Mouse (Mus musculus) ES-Bruce4 (cell line): ENCODE measurements around the gene H2afx. TPM values are rescaled to one million over a fixed set of nuclear protein-coding genes. Genes with fewer than 3 reads are reported as not detected.
A peak's percentile ranks its signal among the peaks of the same experiment; 100 is the strongest.

Source experiments
- H3K27ac ChIP-seq: 2 replicates; pipeline ENCODE4 v1.5.1; 2012; ENCODE audit warnings: low read length, inconsistent platforms; ENCODE audit not compliant: insufficient read depth
- H3K27me3 ChIP-seq: 2 replicates; pipeline ENCODE4 v1.6.1; 2012; ENCODE audit warnings: mild to moderate bottlenecking, low read length, inconsistent platforms; ENCODE audit not compliant: control insufficient read depth, poor library complexity, insufficient read depth, severe bottlenecking
- H3K36me3 ChIP-seq: 2 replicates; pipeline ENCODE4 v1.6.1; 2012; ENCODE audit warnings: inconsistent platforms, mild to moderate bottlenecking, low read length, moderate library complexity; ENCODE audit not compliant: control insufficient read depth, poor library complexity, insufficient read depth, severe bottlenecking
- H3K4me1 ChIP-seq: one replicate; pipeline ENCODE4 v1.8.1; 2011; ENCODE audit warnings: low read length; ENCODE audit not compliant: control insufficient read depth, insufficient read depth
- H3K4me3 ChIP-seq: 2 replicates; pipeline ENCODE4 v1.5.1; 2011; ENCODE audit warnings: low read depth, mild to moderate bottlenecking, low read length
- H3K9ac ChIP-seq: 2 replicates; pipeline ENCODE4 v1.6.1; 2012; ENCODE audit warnings: low read depth, mild to moderate bottlenecking, inconsistent platforms; ENCODE audit not compliant: poor library complexity, severe bottlenecking
- H3K9me3 ChIP-seq: replicated peaks from 2 replicates; pipeline ENCODE4 v1.6.1; 2012; ENCODE audit warnings: mild to moderate bottlenecking, low read length, inconsistent platforms; ENCODE audit not compliant: control insufficient read depth, poor library complexity, insufficient read depth, severe bottlenecking
- CTCF ChIP-seq: IDR thresholded peaks from one replicate; pipeline ENCODE4 v1.8.1; 2011; ENCODE audit warnings: low read depth, low read length
- EP300 ChIP-seq: IDR thresholded peaks from 2 replicates; pipeline ENCODE4 v1.6.1; 2011; ENCODE audit warnings: low read depth, low read length; ENCODE audit not compliant: insufficient read depth
- POLR2A ChIP-seq: IDR thresholded peaks from one replicate; pipeline ENCODE4 v1.8.1; 2011; ENCODE audit warnings: low read length; ENCODE audit not compliant: insufficient read depth
- polyA plus RNA-seq: library from polyadenylated mRNA; stranded (reverse); fragments of >200 nt; gene quantifications from 2 replicates; pipeline ENCODE4 v1.2.4, GENCODE M21; 2011; ENCODE audit warnings: low read depth; ENCODE audit not compliant: missing spikeins, insufficient read depth, insufficient read length

The H2afx gene
- polyA plus RNA-seq, 1 experiment = 173 TPM

- Histone ChIP-seq H3K36me3 (peaks cover 7% of the 10 kb centered on the region; the same call in 1 of the 2 replicates), H3K9ac (no peak overlapping the region), H3K4me3 (no peak overlapping the region), H3K27me3 (no peaks in the 10 kb centered on the region), H3K9me3 (no peaks in the 10 kb centered on the region), H3K4me1 (peaks cover 10% of the 10 kb centered on the region), H3K27ac (no peak overlapping the region)
- TF ChIP-seq EP300 (no peak), CTCF (no peak), POLR2A (no peak)
Measured at GRCm38 (mm10) chr9:44345570-44346433, 11.3 kb downstream of the H2afx start.

- H3K36me3 ChIP-seq = peaks cover 10% of the 10 kb centered on the region
Measured at GRCm38 (mm10) chr9:44347166-44347565, 12.7 kb downstream of the H2afx start.

GRCm38 (mm10) chr9:44347621-44348020, 13.1 kb downstream of the H2afx start:
- H3K4me3 ChIP-seq = no peak overlapping the region
- H3K4me1 ChIP-seq = peaks cover 10% of the 10 kb centered on the region
- H3K9me3 ChIP-seq = no peaks in the 10 kb centered on the region
- H3K9ac ChIP-seq = no peak overlapping the region
- TF ChIP-seq CTCF = no peak
- no peak for TF ChIP-seq POLR2A
- no peak for TF ChIP-seq EP300
- H3K27me3 ChIP-seq = no peaks in the 10 kb centered on the region
- H3K27ac ChIP-seq = peak overlapping the region; percentile 82
- H3K36me3 ChIP-seq = peaks cover 10% of the 10 kb centered on the region

More at GRCm38 (mm10) chr9:44347166-44347565, 12.7 kb downstream of the H2afx start:
- TF ChIP-seq CTCF (no peak), POLR2A (no peak), EP300 (no peak)
- no peak overlapping the region for H3K9ac ChIP-seq
- H3K9me3 ChIP-seq = no peaks in the 10 kb centered on the region
- H3K4me3 ChIP-seq = no peak overlapping the region
- no peaks in the 10 kb centered on the region for H3K27me3 ChIP-seq
- peaks cover 10% of the 10 kb centered on the region for H3K4me1 ChIP-seq
- H3K27ac ChIP-seq = peak overlapping the region; percentile 82

GRCm38 (mm10) chr9:44348546-44348945, 14.1 kb downstream of the H2afx start:
- 0 out of 2 replicates have a peak overlapping the region, but pooled peaks have one; percentile 3 for H3K27ac ChIP-seq

GRCm38 (mm10) chr9:44351396-44351795, 16.9 kb downstream of the H2afx start:
- Histone ChIP-seq H3K27me3 (no peaks in the 10 kb centered on the region), H3K9me3 (no peaks in the 10 kb centered on the region), H3K36me3 (peaks cover 32% of the 10 kb centered on the region), H3K4me1 (peaks cover 5% of the 10 kb centered on the region), H3K9ac (no peak overlapping the region), H3K4me3 (no peak overlapping the region), H3K27ac (no peak overlapping the region)
- TF ChIP-seq CTCF (no peak), POLR2A (no peak), EP300 (no peak)

More at GRCm38 (mm10) chr9:44348546-44348945, 14.1 kb downstream of the H2afx start:
- Histone ChIP-seq H3K4me1 (peaks cover 7% of the 10 kb centered on the region), H3K9ac (no peak overlapping the region), H3K9me3 (no peaks in the 10 kb centered on the region), H3K36me3 (peaks cover 10% of the 10 kb centered on the region), H3K4me3 (no peak overlapping the region), H3K27me3 (no peaks in the 10 kb centered on the region)
- TF ChIP-seq CTCF (no peak), EP300 (no peak), POLR2A (no peak)

GRCm38 (mm10) chr9:44352337-44352736, 17.8 kb downstream of the H2afx start:
- no peak overlapping the region for H3K9ac ChIP-seq

More at GRCm38 (mm10) chr9:44352337-44352736, 17.8 kb downstream of the H2afx start:
- H3K9me3 ChIP-seq = no peaks in the 10 kb centered on the region
- H3K27me3 ChIP-seq = no peaks in the 10 kb centered on the region
- peak overlapping the region; percentile 22 for H3K4me3 ChIP-seq
- peaks cover 32% of the 10 kb centered on the region for H3K36me3 ChIP-seq
- TF ChIP-seq POLR2A (no peak), EP300 (no peak), CTCF (no peak)
- no peak overlapping the region for H3K27ac ChIP-seq
- peaks cover 2% of the 10 kb centered on the region for H3K4me1 ChIP-seq
